24 mouse cellular contexts compared by ENCODE assay signal in genomic region chr2:31189654-31190053, GRCm38 (mm10). TPM values are rescaled to one million over a fixed set of nuclear protein-coding genes. Genes with fewer than 3 reads are reported as not detected.
DNase-seq lines count a peak whose midpoint lies in the region; ATAC-seq and TF ChIP-seq lines count a peak whose summit lies in the region.
"Had no signal": no experiment of that assay in that cellular context is flagged by ENCODE, and none has a peak within 500 bp of the region (broad histone marks: within the 10 kb centered on the region; RNA-seq: fewer than 3 reads in every experiment).

No protein-coding gene starts in this region.

- ATAC-seq in heart, embryonic 11.5 days (replicated peaks; ENCODE audit: insufficient number of reproducible peaks, low FRiP score, low TSS enrichment): no peak
- ATAC-seq in limb, embryonic 13.5 days (ENCODE audit: low FRiP score, low read depth): peak; percentile 40; the same call in 1 of the 2 replicates
- ATAC-seq: CD4-positive, CD25-positive, alpha-beta regulatory T cell, adult 4 months; forebrain, embryonic 16.5 days; hindbrain, embryonic 16.5 days; inflammation-experienced regulatory T-cells, adult 6 months; intestine, postnatal 0 days had no signal

- H3K27me3 ChIP-seq in heart, embryonic 11.5 days (ENCODE audit: control insufficient read depth, insufficient read depth, low read length): no peaks in the 10 kb centered on the region
- no peaks in the 10 kb centered on the region for H3K27me3 ChIP-seq in limb, embryonic 13.5 days
- H3K27me3 ChIP-seq in limb, embryonic 10.5 days (ENCODE audit: low read depth, poor library complexity, severe bottlenecking): no peaks in the 10 kb centered on the region
- no peaks in the 10 kb centered on the region for H3K27me3 ChIP-seq in myocyte (ENCODE audit: control insufficient read depth, insufficient read depth, insufficient read length)
- H3K27me3 ChIP-seq: embryonic facial prominence, embryonic 13.5 days; forebrain, embryonic 12.5 days; hindbrain, embryonic 12.5 days had no signal

- no peak overlapping the region for H3K9ac ChIP-seq in heart, embryonic 11.5 days (ENCODE audit: low read depth, low read length)
- H3K9ac ChIP-seq in limb, embryonic 13.5 days: no peak overlapping the region
- H3K9ac ChIP-seq: embryonic facial prominence, embryonic 13.5 days; forebrain, embryonic 12.5 days; hindbrain, embryonic 12.5 days had no signal

- H3K9me3 ChIP-seq in heart, embryonic 11.5 days (replicated peaks; ENCODE audit: control insufficient read depth, low read length): no peaks in the 10 kb centered on the region
- H3K9me3 ChIP-seq in limb, embryonic 13.5 days: no peaks in the 10 kb centered on the region; the same call in 1 of the 2 replicates
- no peaks in the 10 kb centered on the region for H3K9me3 ChIP-seq in limb, embryonic 10.5 days (replicated peaks)
- H3K9me3 ChIP-seq: embryonic facial prominence, embryonic 13.5 days; forebrain, embryonic 12.5 days; G1E; hindbrain, embryonic 12.5 days had no signal

- H3K27ac ChIP-seq in gastrocnemius, adult 2 months: peak overlapping the region; percentile 71
- H3K27ac ChIP-seq in heart, embryonic 11.5 days (ENCODE audit: low read depth, low read length): peak overlapping the region; percentile 91
- H3K27ac ChIP-seq in limb, embryonic 13.5 days: no peak overlapping the region
- H3K27ac ChIP-seq in limb, embryonic 10.5 days: no peak overlapping the region
- H3K27ac ChIP-seq: embryonic facial prominence, embryonic 13.5 days; forebrain, embryonic 12.5 days; hindbrain, embryonic 12.5 days had no signal

- H3K79me2 ChIP-seq in myocyte (ENCODE audit: control insufficient read depth, insufficient read depth): no peaks in the 10 kb centered on the region

- WGBS in heart, embryonic 11.5 days (ENCODE audit: insufficient replicate concordance): 74% methylated on average over 3 of the region's 3 CpGs
- WGBS in limb, embryonic 13.5 days: 88% methylated on average over 3 of the region's 3 CpGs
- WGBS in limb, embryonic 10.5 days: 92% methylated on average over 3 of the region's 3 CpGs

- no peak overlapping the region for H3K4me3 ChIP-seq in gastrocnemius, adult 2 months
- H3K4me3 ChIP-seq in heart, embryonic 11.5 days (ENCODE audit: low read depth, low read length): no peak overlapping the region
- H3K4me3 ChIP-seq in limb, embryonic 13.5 days: no peak overlapping the region
- no peak overlapping the region for H3K4me3 ChIP-seq in limb, embryonic 10.5 days
- H3K4me3 ChIP-seq in myocyte: no peak overlapping the region
- H3K4me3 ChIP-seq: embryonic facial prominence, embryonic 13.5 days; forebrain, embryonic 12.5 days; hindbrain, embryonic 12.5 days had no signal

- DNase-seq in gastrocnemius, adult 2 months: no peak
- no peak for DNase-seq in gastrocnemius, adult 8-10 months (ENCODE audit: low spot score in 2 of 2)
- DNase-seq in heart, postnatal 4 days: no peak
- no peak for DNase-seq in limb, embryonic 10.5 days (ENCODE audit: low spot score)
- no peak for DNase-seq in frontal cortex, postnatal 10 days (ENCODE audit: low spot score in 2 of 2)
- DNase-seq: adrenal gland, postnatal 10 days; B cell, adult 2 months; cerebellum, adult 18-20 months; cerebellum, adult 9-11 months; cerebellum, postnatal 36 days; gastrocnemius, postnatal 36 days; kidney, adult 8-10 months had no signal

- no peak overlapping the region for H3ac ChIP-seq in myocyte (ENCODE audit: control insufficient read depth, insufficient read length)

- no peak for TF ChIP-seq CTCF in gastrocnemius, adult 2 months (IDR thresholded peaks at IDR 0.05)

- TF ChIP-seq POLR2A in myocyte (IDR thresholded peaks at IDR 0.05; ENCODE audit: insufficient read length, low read depth): no peak

- H3K4me2 ChIP-seq in heart, embryonic 11.5 days: no peak overlapping the region
- no peak overlapping the region for H3K4me2 ChIP-seq in limb, embryonic 13.5 days (replicated peaks)
- H3K4me2 ChIP-seq in myocyte (ENCODE audit: low read depth): no peak overlapping the region
- H3K4me2 ChIP-seq: embryonic facial prominence, embryonic 13.5 days; forebrain, embryonic 12.5 days; hindbrain, embryonic 12.5 days had no signal

- peaks cover 35% of the 10 kb centered on the region for H3K36me3 ChIP-seq in heart, embryonic 11.5 days (ENCODE audit: control insufficient read depth, insufficient read depth, low read length)
- peaks cover 82% of the 10 kb centered on the region for H3K36me3 ChIP-seq in limb, embryonic 13.5 days
- H3K36me3 ChIP-seq in limb, embryonic 10.5 days: peaks cover 87% of the 10 kb centered on the region
- peaks cover 28% of the 10 kb centered on the region for H3K36me3 ChIP-seq in myocyte (ENCODE audit: control insufficient read depth, insufficient read depth)

- intact Hi-C loops in gastrocnemius, adult 2 months (cut with DNase I): no loop called here

- H3K4me1 ChIP-seq in heart, embryonic 11.5 days (ENCODE audit: control insufficient read depth, insufficient read depth, low read length): peaks cover 8% of the 10 kb centered on the region
- no peaks in the 10 kb centered on the region for H3K4me1 ChIP-seq in limb, embryonic 13.5 days
- H3K4me1 ChIP-seq in limb, embryonic 10.5 days: no peaks in the 10 kb centered on the region
- H3K4me1 ChIP-seq: embryonic facial prominence, embryonic 13.5 days; forebrain, embryonic 12.5 days; hindbrain, embryonic 12.5 days had no signal

TF ChIP-seq in myocyte, 11 proteins besides CTCF, POLR2A, EP300 and RAD21:
- TF ChIP-seq POLR2AphosphoS2 (IDR thresholded peaks at IDR 0.05; ENCODE audit: insufficient read length, low read depth) (no peak), CEBPB (IDR thresholded peaks at IDR 0.05; ENCODE audit: insufficient read depth, poor library complexity, severe bottlenecking) (no peak), MYOG (IDR thresholded peaks at IDR 0.05; ENCODE audit: control insufficient read depth in 1 of 3, insufficient read depth in 1 of 3, insufficient read length in 2 of 3, low read depth in 2 of 3) (peak; percentile 32 to 89 (median 89)), TCF12 (IDR thresholded peaks at IDR 0.05; ENCODE audit: insufficient read depth, poor library complexity, severe bottlenecking) (peak; percentile 14), MYOD1 (IDR thresholded peaks at IDR 0.05; ENCODE audit: control insufficient read depth in 1 of 3, insufficient read length in 2 of 3, low read depth in 2 of 3) (peak; percentile 58 to 94 (median 71)), TCF3 (IDR thresholded peaks at IDR 0.05; ENCODE audit: insufficient read length, low read depth) (peak; percentile 39), E2F4 (IDR thresholded peaks at IDR 0.05; ENCODE audit: insufficient read depth) (no peak)

RNA-seq across cellular contexts. Expression of gene Gpr107, which starts 37.5 kb away (rescaled TPM):
- 10 to 100 TPM; 24.5 to 29.0 TPM for total RNA-seq in gastrocnemius, adult 2 months (2021)
- total RNA-seq in gastrocnemius, adult 8-10 months (2022): 10 to 100 TPM; 23.1 to 26.2 (median 24.2) TPM
- polyA plus RNA-seq in heart, embryonic 11.5 days (2014; fragmentation: Nextera tagmentation; extraction: Ambion mirVana): 30.4 and 33.8 TPM in 2 replicates
- total RNA-seq in heart, postnatal 4 days (2021): 10 to 100 TPM; 41.6 to 43.0 TPM
- 40.6 and 45.4 TPM in 2 replicates for polyA plus RNA-seq in limb, embryonic 13.5 days (2015; fragmentation: Nextera tagmentation; extraction: Ambion mirVana)
- 29.0 and 38.0 TPM in 2 replicates for polyA plus RNA-seq in limb, embryonic 10.5 days (2016; fragmentation: Nextera tagmentation; extraction: Ambion mirVana)
- polyA plus RNA-seq in myocyte (2012; fragmentation: generic; extraction: Trizol): 35.2 TPM

RNA-seq across cellular contexts. Expression of gene Fnbp1, which starts 47.8 kb away (rescaled TPM):
- total RNA-seq in gastrocnemius, adult 2 months (2021): 10 to 100 TPM in 1 of 2 experiments, 1 to 10 TPM in 1; 7.9 to 13.2 TPM
- 1 to 10 TPM; 4.1 to 10.0 (median 7.6) TPM for total RNA-seq in gastrocnemius, adult 8-10 months (2022)
- polyA plus RNA-seq in heart, embryonic 11.5 days (2014; fragmentation: Nextera tagmentation; extraction: Ambion mirVana): 19.5 and 20.4 TPM in 2 replicates
- total RNA-seq in heart, postnatal 4 days (2021): 10 to 100 TPM; 52.9 to 59.1 TPM
- polyA plus RNA-seq in limb, embryonic 13.5 days (2015; fragmentation: Nextera tagmentation; extraction: Ambion mirVana): 21.5 and 24.5 TPM in 2 replicates
- 11.4 and 14.6 TPM in 2 replicates for polyA plus RNA-seq in limb, embryonic 10.5 days (2016; fragmentation: Nextera tagmentation; extraction: Ambion mirVana)
- polyA plus RNA-seq in myocyte (2012; fragmentation: generic; extraction: Trizol): 10.6 TPM

RNA-seq across cellular contexts. Expression of gene Ncs1, which starts 56.0 kb away (rescaled TPM):
- 1 to 10 TPM; 4.6 to 5.1 TPM for total RNA-seq in gastrocnemius, adult 2 months (2021)
- 1 to 10 TPM; 5.6 to 7.9 (median 6.2) TPM for total RNA-seq in gastrocnemius, adult 8-10 months (2022)
- 42.8 and 46.5 TPM in 2 replicates for polyA plus RNA-seq in heart, embryonic 11.5 days (2014; fragmentation: Nextera tagmentation; extraction: Ambion mirVana)
- 10 to 100 TPM; 23.8 to 34.2 TPM for total RNA-seq in heart, postnatal 4 days (2021)
- 46.4 and 49.6 TPM in 2 replicates for polyA plus RNA-seq in limb, embryonic 13.5 days (2015; fragmentation: Nextera tagmentation; extraction: Ambion mirVana)
- 57.5 and 62.0 TPM in 2 replicates for polyA plus RNA-seq in limb, embryonic 10.5 days (2016; fragmentation: Nextera tagmentation; extraction: Ambion mirVana)
- 36.1 TPM for polyA plus RNA-seq in myocyte (2012; fragmentation: generic; extraction: Trizol)
- polyA plus RNA-seq: G1E had no signal

Comparison
In these comparisons a context has a peak if more than half of its experiments do, and no peak if none do; other contexts are left out.
1. H3K27ac ChIP-seq: peak in gastrocnemius, adult 2 months (single experiment) and heart, embryonic 11.5 days (single experiment); none in limb, embryonic 13.5 days (single experiment) and limb, embryonic 10.5 days (single experiment).